Mouse (Mus musculus) lung, adult 2 months (tissue): ENCODE measurements around the gene Astn2. TPM values are rescaled to one million over a fixed set of nuclear protein-coding genes. Genes with fewer than 3 reads are reported as not detected.

Source experiments
- DNase-seq: peaks from one replicate; pipeline ENCODE4 v3.0.0; 2022
- H3K4me1 ChIP-seq: fragments of 200-500 bp; 2 replicates; pipeline ENCODE4 v1.6.1; 2011; ENCODE audit warnings: low read length; ENCODE audit not compliant: control insufficient read depth, insufficient read depth
- H3K4me3 ChIP-seq: fragments of 200-500 bp; replicated peaks from 2 replicates; pipeline ENCODE3; 2011; ENCODE audit warnings: low read depth, mild to moderate bottlenecking, control low read depth, low read length; ENCODE audit errors: extremely low read depth
- CTCF ChIP-seq: fragments of 200-500 bp; IDR thresholded peaks from 2 replicates; pipeline ENCODE4 v1.5.1; 2011; ENCODE audit warnings: mild to moderate bottlenecking, low read length, control low read depth; ENCODE audit not compliant: insufficient read depth
- POLR2A ChIP-seq: fragments of 200-500 bp; IDR thresholded peaks from 2 replicates; pipeline ENCODE4 v1.6.1; 2011; ENCODE audit warnings: low read depth, mild to moderate bottlenecking, control low read depth, low read length, borderline replicate concordance; ENCODE audit errors: extremely low read depth
- WGBS: fragments of 180-500 bp; shearing (Covaris S2); methylation state at CpG from one replicate; pipeline ENCODE4 v1.1.7; 2018; 5-methylcytosine and 5-hydroxymethylcytosine counted together
- polyA plus RNA-seq: library from polyadenylated mRNA; depleted of rRNA; stranded (reverse); fragments of >200 nt; gene quantifications from 2 replicates; pipeline ENCODE4 v1.2.3, GENCODE M21; 2012

Astn2 gene
- polyA plus RNA-seq, 1 experiment: 10.7 TPM

- no peak overlapping the region for H3K4me3 ChIP-seq
- H3K4me1 ChIP-seq: no peaks in the 10 kb centered on the region
- no peak for TF ChIP-seq CTCF
- no peak for TF ChIP-seq POLR2A
- DNase-seq: no peak
Measured at GRCm38 (mm10) chr4:66397216-66397615, 7.2 kb downstream of the Astn2 start.

- no peak for TF ChIP-seq POLR2A
- TF ChIP-seq CTCF: no peak
- no peak overlapping the region for H3K4me3 ChIP-seq
- H3K4me1 ChIP-seq: no peaks in the 10 kb centered on the region
- DNase-seq: no peak
- 66% methylated on average over 4 of the region's 4 CpGs for WGBS
Measured at GRCm38 (mm10) chr4:66393294-66393693, 11.1 kb downstream of the Astn2 start.

- DNase-seq: no peak
- 37% methylated on average over 4 of the region's 4 CpGs for WGBS
- no peak overlapping the region for H3K4me3 ChIP-seq
- TF ChIP-seq CTCF (no peak), POLR2A (no peak)
- no peaks in the 10 kb centered on the region for H3K4me1 ChIP-seq
Measured at GRCm38 (mm10) chr4:66390480-66390879, 13.9 kb downstream of the Astn2 start.

GRCm38 (mm10) chr4:66378586-66378985, 25.8 kb downstream of the Astn2 start:
- 14% methylated on average over 2 of the region's 2 CpGs for WGBS
- no peaks in the 10 kb centered on the region for H3K4me1 ChIP-seq
- TF ChIP-seq CTCF (no peak), POLR2A (no peak)

GRCm38 (mm10) chr4:66370557-66371071, 33.8 kb downstream of the Astn2 start:
- no peaks in the 10 kb centered on the region for H3K4me1 ChIP-seq
- DNase-seq: no peak
- 43% methylated on average over 3 of the region's 3 CpGs for WGBS
- TF ChIP-seq POLR2A: no peak
- no peak for TF ChIP-seq CTCF
- no peak overlapping the region for H3K4me3 ChIP-seq

More at GRCm38 (mm10) chr4:66378586-66378985, 25.8 kb downstream of the Astn2 start:
- no peak overlapping the region for H3K4me3 ChIP-seq
- no peak for DNase-seq

GRCm38 (mm10) chr4:66365500-66365899, 38.9 kb downstream of the Astn2 start:
- TF ChIP-seq CTCF (no peak), POLR2A (no peak)
- Histone ChIP-seq H3K4me3 (no peak overlapping the region), H3K4me1 (no peaks in the 10 kb centered on the region)
- 68% methylated on average over 1 of the region's 1 CpGs for WGBS
- no peak for DNase-seq

GRCm38 (mm10) chr4:66344632-66345031, 59.8 kb downstream of the Astn2 start:
- peaks cover 2% of the 10 kb centered on the region; the same call in 1 of the 2 replicates for H3K4me1 ChIP-seq
- no peak overlapping the region for H3K4me3 ChIP-seq
- no peak for DNase-seq
- 48% methylated on average over 2 of the region's 2 CpGs for WGBS
- TF ChIP-seq POLR2A: no peak
- TF ChIP-seq CTCF: no peak

GRCm38 (mm10) chr4:66337443-66337842, 67.0 kb downstream of the Astn2 start:
- DNase-seq: no peak
- no peak overlapping the region for H3K4me3 ChIP-seq
- no peak for TF ChIP-seq CTCF
- TF ChIP-seq POLR2A: no peak
- no peaks in the 10 kb centered on the region for H3K4me1 ChIP-seq
- 49% methylated on average over 3 of the region's 3 CpGs for WGBS

- WGBS: 36% methylated on average over 4 of the region's 4 CpGs
- no peak for DNase-seq
- TF ChIP-seq POLR2A (no peak), CTCF (no peak)
- Histone ChIP-seq H3K4me3 (no peak overlapping the region), H3K4me1 (no peaks in the 10 kb centered on the region)
Measured at GRCm38 (mm10) chr4:66330600-66331285, 73.7 kb downstream of the Astn2 start.

GRCm38 (mm10) chr4:66321051-66321450, 83.4 kb downstream of the Astn2 start:
- TF ChIP-seq CTCF (no peak), POLR2A (no peak)
- no peak for DNase-seq
- no peaks in the 10 kb centered on the region for H3K4me1 ChIP-seq
- H3K4me3 ChIP-seq: no peak overlapping the region
- 73% methylated on average over 2 of the region's 2 CpGs for WGBS
